Mouse (Mus musculus) hindbrain, embryonic 15.5 days (tissue): ENCODE measurements around the gene Hadha. TPM values are rescaled to one million over a fixed set of nuclear protein-coding genes. Genes with fewer than 3 reads are reported as not detected.

Experiments used
- ATAC-seq: fragments of 200-750 bp; cut with Nextera tagmentation; 2 replicates; pipeline ENCODE4 v1.8.0; 2017; ENCODE audit warnings: low read depth, moderate number of reproducible peaks, moderate TSS enrichment; ENCODE audit not compliant: low FRiP score
- H3K27ac ChIP-seq: fragments of 300-500 bp; sonication (generic); replicated peaks from 2 replicates; pipeline ENCODE4 v1.5.1; 2015; ENCODE audit warnings: mild to moderate bottlenecking, inconsistent platforms
- H3K27me3 ChIP-seq: fragments of 300-500 bp; sonication (generic); 2 replicates; pipeline ENCODE4 v1.6.1; 2015; ENCODE audit warnings: control low read depth, inconsistent platforms
- H3K36me3 ChIP-seq: fragments of 300-500 bp; sonication (generic); 2 replicates; pipeline ENCODE4 v1.6.1; 2015; ENCODE audit warnings: control low read depth, inconsistent platforms
- H3K4me1 ChIP-seq: fragments of 300-500 bp; sonication (generic); replicated peaks from 2 replicates; pipeline ENCODE4 v1.6.1; 2015; ENCODE audit warnings: control low read depth, inconsistent platforms
- H3K4me2 ChIP-seq: fragments of 300-500 bp; sonication (generic); 2 replicates; pipeline ENCODE4 v1.6.1; 2015; ENCODE audit warnings: moderate library complexity, mild to moderate bottlenecking, inconsistent platforms
- H3K4me3 ChIP-seq: fragments of 300-500 bp; sonication (generic); 2 replicates; pipeline ENCODE4 v1.5.1; 2015; ENCODE audit warnings: mild to moderate bottlenecking, inconsistent platforms
- H3K9ac ChIP-seq: fragments of 300-500 bp; sonication (generic); 2 replicates; pipeline ENCODE4 v1.6.1; 2015; ENCODE audit warnings: inconsistent platforms
- H3K9me3 ChIP-seq: fragments of 300-500 bp; sonication (generic); 2 replicates; pipeline ENCODE4 v1.6.1; 2016; ENCODE audit warnings: control low read depth, inconsistent platforms
- WGBS: fragments of 180-500 bp; shearing (Covaris S2); methylation state at CpG from one replicate; pipeline ENCODE4 v1.1.7; 2015; 5-methylcytosine and 5-hydroxymethylcytosine counted together
- microRNA counts: library from miRNA; unstranded; fragments of <30 nt; microRNA quantifications from one replicate; lab custom pipeline; 2016
- microRNA-seq: library from miRNA; unstranded; fragments of <30 nt; microRNA quantifications from one replicate; pipeline ENCODE4, GENCODE M21; 2016
- polyA plus RNA-seq: library from polyadenylated mRNA; unstranded; fragments of >200 nt; fragmentation: Nextera tagmentation; extraction: Ambion mirVana; gene quantifications from 2 replicates; pipeline ENCODE4 v1.2.1, GENCODE M21; 2015

The Hadha gene
- polyA plus RNA-seq, 1 experiment from 2014 or later: 75.8 TPM

DNA sequence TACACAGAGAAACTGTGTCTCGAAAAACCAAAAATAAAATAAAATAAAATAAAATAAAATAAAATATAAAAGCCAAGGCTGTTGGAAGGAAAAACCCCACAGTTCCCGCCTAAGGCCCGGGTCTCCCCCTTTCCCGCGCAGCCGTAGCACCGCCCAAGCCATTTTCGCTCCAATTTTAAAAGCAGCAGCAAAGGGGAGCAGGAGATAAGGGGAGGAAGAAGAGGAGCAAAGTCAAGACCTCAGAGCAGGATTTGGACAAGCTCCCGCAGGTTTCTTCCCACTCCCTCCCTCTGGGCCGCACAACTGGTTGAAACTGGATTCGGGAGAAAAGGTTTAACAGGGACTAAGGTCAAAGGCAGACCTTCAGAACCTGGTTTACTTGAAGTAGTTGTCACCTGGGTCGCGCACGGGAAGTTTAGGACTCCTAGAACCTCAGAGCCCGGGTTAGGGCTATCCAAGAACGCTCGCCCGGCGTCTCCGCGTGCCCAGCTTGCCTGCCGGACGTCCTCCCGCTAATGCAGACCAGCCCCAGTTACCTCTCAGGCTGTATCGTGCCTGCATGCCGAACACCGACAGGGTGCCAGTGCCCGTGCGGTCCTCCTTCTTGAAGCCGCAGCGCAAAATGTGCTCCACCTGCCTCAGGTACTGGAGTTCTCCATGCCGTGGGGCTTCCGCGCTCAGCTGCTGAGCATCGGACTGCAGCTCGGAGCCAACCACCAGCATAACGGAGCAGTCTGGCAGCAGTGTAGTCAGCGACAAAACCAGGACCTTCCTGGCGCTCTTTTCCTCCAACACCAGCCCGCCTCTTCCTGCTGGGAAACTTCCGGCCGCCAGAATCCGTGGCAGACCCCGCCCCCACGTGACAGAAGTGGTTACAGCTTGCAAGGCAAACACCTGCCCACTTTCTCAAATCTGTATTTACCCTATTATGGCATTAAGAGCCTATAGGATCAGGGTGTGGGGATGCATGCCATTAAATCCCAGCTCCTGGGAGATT is 81.8 kb downstream of the Hadha start, which contains the start of gene Tyms:
Gene Tyms (minus strand): TSS at position 793 of the 997 bp plus-strand sequence.
- Histone ChIP-seq H3K36me3 (peaks cover 12% of the 10 kb centered on the region), H3K27me3 (no peaks in the 10 kb centered on the region), H3K9ac (peak within 1 kb of the TSS; percentile 62), H3K9me3 (no peaks in the 10 kb centered on the region), H3K4me1 (peaks cover 8% of the 10 kb centered on the region), H3K4me2 (peak within 1 kb of the TSS; percentile 94), H3K27ac (peak within 1 kb of the TSS; percentile 76), H3K4me3 (peak within 1 kb of the TSS; percentile 72)
- WGBS: 2% methylated on average over 45 of the region's 45 CpGs
- ATAC-seq: peak; percentile 95

DNA sequence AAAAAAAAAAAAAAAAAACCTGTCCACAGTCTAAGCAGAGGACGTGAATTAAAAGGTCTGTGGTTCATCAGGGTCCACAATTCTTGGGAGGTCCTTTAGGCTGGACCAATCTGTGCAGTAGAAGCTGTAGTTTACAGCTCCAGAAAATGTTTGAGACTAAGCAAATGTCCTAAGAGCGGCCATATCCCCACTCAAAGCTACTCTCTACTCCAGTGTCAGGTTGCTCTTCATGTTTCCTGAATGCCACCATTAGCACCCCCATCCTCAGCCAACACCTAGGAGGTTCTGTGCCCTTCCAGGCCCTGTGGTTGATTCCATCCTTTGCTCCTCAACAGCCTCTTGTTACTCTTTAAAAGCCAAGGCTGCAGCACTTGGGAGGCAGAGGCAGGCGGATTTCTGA is 82.6 kb downstream of the Hadha start:
- Histone ChIP-seq H3K27ac (no peak overlapping the region), H3K9ac (peak overlapping the region; percentile 62; the same call in 1 of the 2 replicates), H3K4me2 (peak overlapping the region; percentile 94), H3K4me3 (peak overlapping the region; percentile 72), H3K36me3 (peaks cover 12% of the 10 kb centered on the region), H3K9me3 (no peaks in the 10 kb centered on the region), H3K27me3 (no peaks in the 10 kb centered on the region), H3K4me1 (peaks cover 8% of the 10 kb centered on the region)
- 57% methylated on average over 3 of the region's 3 CpGs for WGBS
- ATAC-seq: no peak

DNA sequence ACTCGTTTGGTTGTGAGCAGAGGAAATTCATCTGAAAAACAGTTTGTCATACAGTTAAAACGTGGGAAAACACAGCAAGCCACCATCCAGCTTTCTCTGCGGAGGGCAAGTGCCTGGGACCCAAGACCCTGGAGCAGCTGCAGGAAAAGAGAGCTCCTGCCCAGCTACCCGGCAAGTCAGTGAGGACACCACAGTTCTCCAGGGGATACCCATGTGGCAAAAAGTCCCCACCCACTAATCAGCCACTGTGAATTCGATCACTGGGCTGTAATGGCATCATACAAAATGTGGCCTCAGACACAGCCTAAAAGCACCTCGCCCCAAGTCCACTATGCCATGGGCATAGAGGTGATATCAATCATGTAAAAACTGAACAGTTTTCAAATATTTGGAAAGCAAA is 83.3 kb downstream of the Hadha start:
- H3K9me3 ChIP-seq: no peaks in the 10 kb centered on the region
- H3K27ac ChIP-seq: no peak overlapping the region
- H3K4me1 ChIP-seq: peaks cover 8% of the 10 kb centered on the region
- 82% methylated on average over 6 of the region's 6 CpGs for whole genome bisulfite sequencing
- no peak overlapping the region for H3K4me3 ChIP-seq
- peaks cover 12% of the 10 kb centered on the region for H3K36me3 ChIP-seq
- peak overlapping the region; percentile 94 for H3K4me2 ChIP-seq
- ATAC-seq: no peak
- H3K9ac ChIP-seq: no peak overlapping the region
- no peaks in the 10 kb centered on the region for H3K27me3 ChIP-seq

MicroRNA genes within 50 kb of the gene (microRNA counts, 519-probe panel; counts per million panel counts)
- microRNA mmu-miR-1960 (lab: Ali Mortazavi, UCI): not detected

Small RNAs within 50 kb of the gene (microRNA-seq; reads per million reads assigned to microRNA genes)
- gene Mir1960: not detected

Other genes starting within 250 kb of the Hadha start
- gene Il6, start 142.0 kb downstream of the Hadha start, polyA plus RNA-seq: not detected in 2 replicates
- gene Tyms, start 81.5 kb downstream of the Hadha start, polyA plus RNA-seq: 52.5 and 59.1 TPM in 2 replicates
- gene Garem2, start 50.0 kb downstream of the Hadha start, polyA plus RNA-seq: 11.5 and 13.7 TPM in 2 replicates
- 3.2 and 5.3 TPM in 2 replicates for gene 3110082J24Rik, start 49.1 kb downstream of the Hadha start, polyA plus RNA-seq
- gene Hadhb, start 86 bp upstream of the Hadha start, polyA plus RNA-seq: 56.5 and 63.8 TPM in 2 replicates
- gene Adgrf3, start 50.6 kb upstream of the Hadha start, polyA plus RNA-seq: not detected in 2 replicates
- 24.8 and 25.0 TPM in 2 replicates for gene Selenoi, start 77.4 kb upstream of the Hadha start, polyA plus RNA-seq
- 5.9 and 6.0 TPM in 2 replicates for gene Drc1, start 126.2 kb upstream of the Hadha start, polyA plus RNA-seq